In genomic region chr7:18959446-18959845, GRCm38 (mm10) we compare ENCODE assay signal across 10 mouse cellular contexts. TPM values are rescaled to one million over a fixed set of nuclear protein-coding genes. Genes with fewer than 3 reads are reported as not detected.
DNase-seq lines count a peak whose midpoint lies in the region; ATAC-seq lines count a peak whose summit lies in the region.
"Had no signal": no experiment of that assay in that cellular context is flagged by ENCODE, and none has a peak within 500 bp of the region (broad histone marks: within the 10 kb centered on the region; RNA-seq: fewer than 3 reads in every experiment).

No protein-coding gene starts in this region.

- peak; percentile 30 for DNase-seq in embryo, embryonic 11 days
- DNase-seq in embryo, embryonic 9.5 days (ENCODE audit: extremely low spot score), result no peak
- peak; percentile 36 for DNase-seq in retina, postnatal 1 day
- no peak for DNase-seq in retina, embryonic 14.5 days (ENCODE audit: low spot score)
- no peak for DNase-seq in c-Kit-positive CD71-positive TER-119-positive erythroid progenitor cells, embryonic 14.5 days (ENCODE audit: low spot score)
- no peak for DNase-seq in left cerebral cortex, postnatal 10 days (ENCODE audit: extremely low spot score in 1 of 2, low spot score in 2 of 2)

- intact Hi-C loops in left cerebral cortex, postnatal 10 days (cut with DNase I), result loop anchor here (5.0 kb wide), 1 partner anchor 62 kb away; no protein-coding TSS in a partner anchor

- ATAC-seq in inflammation-experienced regulatory T-cells, adult 6 months, result peak; percentile 43
- 0 out of 2 replicates have a peak, but pooled peaks have one; percentile 23 for ATAC-seq in megakaryocyte progenitor cell, adult 5-6 weeks (replicated peaks; ENCODE audit: poor library complexity)

RNA-seq across cellular contexts. Expression of gene Nanos2, which starts 27.8 kb away (rescaled TPM):
- polyA plus RNA-seq in inflammation-experienced regulatory T-cells, adult 6 months (2017; shearing (Covaris generic)), result not detected
- total RNA-seq in megakaryocyte progenitor cell, adult 5-6 weeks (2015), result not detected in 2 replicates
- not detected in 2 replicates for total RNA-seq in megakaryocyte progenitor cell, adult 5-6 weeks (2017)
- total RNA-seq in left cerebral cortex, postnatal 10 days (2021), result under 1 TPM; 0.71 to 0.95 TPM
- polyA plus RNA-seq: erythroblast, embryonic 14.5 days; spleen, adult 2 months had no signal

RNA-seq across cellular contexts. Expression of gene Mypop, which starts 31.6 kb away (rescaled TPM):
- 1 to 10 TPM; 2.1 to 2.7 (median 2.6) TPM for polyA plus RNA-seq in inflammation-experienced regulatory T-cells, adult 6 months (2017; shearing (Covaris generic))
- 0.17 TPM in 1 of 2 replicates, not detected in the other for total RNA-seq in megakaryocyte progenitor cell, adult 5-6 weeks (2015)
- not detected in 2 replicates for total RNA-seq in megakaryocyte progenitor cell, adult 5-6 weeks (2017)
- 10 to 100 TPM; 30.8 to 31.7 TPM for total RNA-seq in left cerebral cortex, postnatal 10 days (2021)

RNA-seq across cellular contexts. Expression of gene Nova2, which starts 33.8 kb away (rescaled TPM):
- polyA plus RNA-seq in inflammation-experienced regulatory T-cells, adult 6 months (2017; shearing (Covaris generic)), result under 1 TPM in 1 of 3 experiments, not detected in 2; 0.05 TPM
- total RNA-seq in megakaryocyte progenitor cell, adult 5-6 weeks (2015), result not detected in 2 replicates
- total RNA-seq in megakaryocyte progenitor cell, adult 5-6 weeks (2017), result not detected in 2 replicates
- total RNA-seq in left cerebral cortex, postnatal 10 days (2021), result 100 to 1,000 TPM; 114 to 118 TPM
- polyA plus RNA-seq: erythroblast, embryonic 14.5 days had no signal

RNA-seq across cellular contexts. Expression of gene Irf2bp1, which starts 44.4 kb away (rescaled TPM):
- 1 to 10 TPM; 1.1 to 2.6 (median 1.9) TPM for polyA plus RNA-seq in inflammation-experienced regulatory T-cells, adult 6 months (2017; shearing (Covaris generic))
- total RNA-seq in megakaryocyte progenitor cell, adult 5-6 weeks (2015), result 16.4 and 16.8 TPM in 2 replicates
- 12.5 and 13.1 TPM in 2 replicates for total RNA-seq in megakaryocyte progenitor cell, adult 5-6 weeks (2017)
- total RNA-seq in left cerebral cortex, postnatal 10 days (2021), result 10 to 100 TPM; 44.8 to 46.1 TPM

RNA-seq across cellular contexts. Expression of gene Ccdc61, which starts 49.2 kb away (rescaled TPM):
- polyA plus RNA-seq in inflammation-experienced regulatory T-cells, adult 6 months (2017; shearing (Covaris generic)), result 1 to 10 TPM; 5.8 to 8.6 (median 6.7) TPM
- total RNA-seq in megakaryocyte progenitor cell, adult 5-6 weeks (2015), result 11.9 and 14.1 TPM in 2 replicates
- total RNA-seq in megakaryocyte progenitor cell, adult 5-6 weeks (2017), result 11.3 and 17.0 TPM in 2 replicates
- 10 to 100 TPM; 12.8 to 13.4 TPM for total RNA-seq in left cerebral cortex, postnatal 10 days (2021)

Comparison
In these comparisons a context has a peak if more than half of its experiments do, and no peak if none do; other contexts are left out.
1. DNase-seq: peak in embryo, embryonic 11 days (single experiment) and retina, postnatal 1 day (single experiment); none in embryo, embryonic 9.5 days (single experiment), retina, embryonic 14.5 days (single experiment), c-Kit-positive CD71-positive TER-119-positive erythroid progenitor cells, embryonic 14.5 days (single experiment) and left cerebral cortex, postnatal 10 days (0 of 2).
2. RNA of gene Mypop, which starts 31.6 kb away (total RNA-seq): 30.8 to 31.7 TPM in left cerebral cortex, postnatal 10 days; 0.17 TPM in megakaryocyte progenitor cell, adult 5-6 weeks; every median in the first group is over 10 times any median in the second.
3. RNA of gene Nova2, which starts 33.8 kb away (total RNA-seq): 114 to 118 TPM in left cerebral cortex, postnatal 10 days; not detected in megakaryocyte progenitor cell, adult 5-6 weeks; every median in the first group is over 100 times any median in the second.